In the genomic region with DNA sequence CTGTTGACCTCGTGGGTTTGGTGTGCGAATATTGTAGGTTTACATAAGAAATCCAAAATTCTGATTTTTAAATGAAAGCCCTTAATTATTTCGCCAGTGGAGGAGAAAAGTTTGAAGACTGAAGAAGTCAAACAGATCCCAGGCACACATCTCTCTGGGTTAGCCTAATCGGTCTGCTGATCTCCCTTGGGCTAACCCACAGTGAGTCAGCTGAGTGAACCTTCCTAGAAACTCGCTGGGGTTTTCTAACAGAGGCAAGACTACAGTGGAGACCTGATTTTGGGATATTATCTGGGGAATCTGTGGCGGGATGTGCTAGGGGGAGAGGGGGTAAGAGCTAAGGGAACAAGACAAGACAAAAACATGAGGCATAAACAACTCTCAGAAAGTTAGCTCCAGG, we compare ENCODE assay signal across 22 mouse cellular contexts. TPM values are rescaled to one million over a fixed set of nuclear protein-coding genes. Genes with fewer than 3 reads are reported as not detected.
DNase-seq lines count a peak whose midpoint lies in the region; ATAC-seq and TF ChIP-seq lines count a peak whose summit lies in the region.
"Had no signal": no experiment of that assay in that cellular context is flagged by ENCODE, and none has a peak within 500 bp of the region (broad histone marks: within the 10 kb centered on the region; RNA-seq: fewer than 3 reads in every experiment).

No protein-coding gene starts in this region.

- H3K4me2 ChIP-seq in forebrain, embryonic 11.5 days (ENCODE audit: low read depth, low read length, severe bottlenecking) = no peak overlapping the region
- no peak overlapping the region for H3K4me2 ChIP-seq in forebrain, embryonic 15.5 days (replicated peaks)
- H3K4me2 ChIP-seq: embryonic facial prominence, embryonic 13.5 days; forebrain, embryonic 13.5 days; hindbrain, embryonic 14.5 days had no signal

- H3K9me3 ChIP-seq in forebrain, embryonic 11.5 days (ENCODE audit: control insufficient read depth, low read length) = no peaks in the 10 kb centered on the region
- H3K9me3 ChIP-seq in forebrain, embryonic 15.5 days = no peaks in the 10 kb centered on the region
- H3K9me3 ChIP-seq in G1E (replicated peaks) = no peaks in the 10 kb centered on the region
- H3K9me3 ChIP-seq: embryonic facial prominence, embryonic 13.5 days; forebrain, embryonic 13.5 days had no signal

- H3K4me1 ChIP-seq in forebrain, embryonic 11.5 days (replicated peaks; ENCODE audit: control insufficient read depth, insufficient read depth, low read length) = 0 out of 2 replicates have a peak, but pooled peaks cover 4% of the 10 kb centered on the region
- H3K4me1 ChIP-seq in forebrain, embryonic 15.5 days = peaks cover 16% of the 10 kb centered on the region
- H3K4me1 ChIP-seq in G1E (ENCODE audit: insufficient read depth, low read depth, low read length) = peaks cover 41% of the 10 kb centered on the region
- H3K4me1 ChIP-seq: embryonic facial prominence, embryonic 13.5 days had no signal

- no peak overlapping the region for H3K4me3 ChIP-seq in forebrain, embryonic 11.5 days (ENCODE audit: low read depth, low read length)
- no peak overlapping the region for H3K4me3 ChIP-seq in forebrain, embryonic 15.5 days
- H3K4me3 ChIP-seq in G1E (ENCODE audit: low read depth, low read length) = no peak overlapping the region
- H3K4me3 ChIP-seq: embryonic facial prominence, embryonic 13.5 days; forebrain, embryonic 13.5 days; gastrocnemius, adult 2 months had no signal

- 71% methylated on average over 6 of the region's 6 CpGs for WGBS in forebrain, embryonic 11.5 days
- 67% methylated on average over 6 of the region's 6 CpGs for WGBS in forebrain, embryonic 15.5 days

- ATAC-seq in forebrain, embryonic 11.5 days (replicated peaks; ENCODE audit: low FRiP score) = no peak
- no peak for ATAC-seq in forebrain, embryonic 15.5 days (replicated peaks)
- peak; percentile 37; the same call in 1 of the 2 replicates for ATAC-seq in G1E (ENCODE audit: extremely low read depth, insufficient number of reproducible peaks, low FRiP score, poor library complexity, severe bottlenecking)
- ATAC-seq in cerebellum, adult (ENCODE audit: insufficient number of reproducible peaks, low FRiP score, low TSS enrichment) = no peak
- ATAC-seq: forebrain, embryonic 13.5 days; intestine, postnatal 0 days had no signal

- no peak overlapping the region for H3K27ac ChIP-seq in forebrain, embryonic 11.5 days (ENCODE audit: low read depth, low read length)
- no peak overlapping the region for H3K27ac ChIP-seq in forebrain, embryonic 15.5 days (replicated peaks)
- H3K27ac ChIP-seq: embryonic facial prominence, embryonic 13.5 days; forebrain, embryonic 13.5 days; gastrocnemius, adult 2 months; hindbrain, embryonic 14.5 days had no signal

- DNase-seq in forebrain, embryonic 11.5 days (ENCODE audit: low spot score) = peak; percentile 21
- DNase-seq in 3T3-L1 (ENCODE audit: low read depth, low spot score) (peak; percentile 21), G1E (ENCODE audit: low spot score) (no peak)
- DNase-seq in induced T-regulatory cell, adult 2 months (ENCODE audit: low read depth) = peak; percentile 40
- DNase-seq in layer of hippocampus, adult 18-20 months (ENCODE audit: low spot score in 2 of 2) = no peak
- no peak for DNase-seq in testis, postnatal 10 days (ENCODE audit: low spot score)
- DNase-seq: adrenal gland, adult 2 months; adrenal gland, postnatal 36 days; cerebellum, adult 11 months; cerebellum, adult 8-10 months; cerebellum, postnatal 14 days; gastrocnemius, adult 2 months; gastrocnemius, postnatal 25 days; heart, adult 11 months; heart, postnatal 10 days had no signal

- no peak overlapping the region for H3K9ac ChIP-seq in forebrain, embryonic 11.5 days (ENCODE audit: low read length)
- no peak overlapping the region for H3K9ac ChIP-seq in forebrain, embryonic 15.5 days (replicated peaks)
- H3K9ac ChIP-seq: embryonic facial prominence, embryonic 13.5 days; forebrain, embryonic 13.5 days; hindbrain, embryonic 14.5 days had no signal

- no peaks in the 10 kb centered on the region for H3K27me3 ChIP-seq in forebrain, embryonic 11.5 days (ENCODE audit: control insufficient read depth, insufficient read depth, low read length)
- no peaks in the 10 kb centered on the region for H3K27me3 ChIP-seq in forebrain, embryonic 15.5 days
- H3K27me3 ChIP-seq in G1E (ENCODE audit: insufficient read depth, low read length) = peaks cover 13% of the 10 kb centered on the region
- H3K27me3 ChIP-seq: embryonic facial prominence, embryonic 13.5 days had no signal

- no peak for TF ChIP-seq CTCF in G1E (IDR thresholded peaks at IDR 0.05; ENCODE audit: low read depth, low read length)

- no peaks in the 10 kb centered on the region for H3K36me3 ChIP-seq in forebrain, embryonic 11.5 days (ENCODE audit: control insufficient read depth, insufficient read depth, low read length)
- H3K36me3 ChIP-seq in forebrain, embryonic 15.5 days = no peaks in the 10 kb centered on the region
- H3K36me3 ChIP-seq in G1E (replicated peaks) = no peaks in the 10 kb centered on the region
- H3K36me3 ChIP-seq: embryonic facial prominence, embryonic 13.5 days had no signal

RNA-seq across cellular contexts. Expression of gene Sult6b2, which starts 5.9 kb away (rescaled TPM):
- 0.29 TPM in 1 of 2 replicates, not detected in the other for polyA plus RNA-seq in forebrain, embryonic 11.5 days (2014; fragmentation: Nextera tagmentation; extraction: Ambion mirVana)
- polyA plus RNA-seq in forebrain, embryonic 15.5 days (2015; fragmentation: Nextera tagmentation; extraction: Ambion mirVana) = 0.18 and 0.34 TPM in 2 replicates
- total RNA-seq in G1E (2014; fragmentation: Nextera tagmentation) (not detected in 2 replicates), G1E (2017) (0.16 TPM in 1 of 2 replicates, not detected in the other)
- polyA plus RNA-seq in G1E (2012) = not detected in 2 replicates
- under 1 TPM in 1 of 2 experiments, not detected in 1; 0.15 TPM for total RNA-seq in layer of hippocampus, adult 18-20 months (2021)
- total RNA-seq: adrenal gland, adult 2 months; adrenal gland, postnatal 36 days; gastrocnemius, adult 2 months; gastrocnemius, postnatal 25 days; heart, postnatal 10 days; hematopoietic stem cell, adult 5-6 weeks had no signal
- polyA plus RNA-seq: adrenal gland, adult 2 months; embryonic facial prominence, embryonic 13.5 days; forebrain, embryonic 13.5 days; hindbrain, embryonic 14.5 days had no signal

RNA-seq across cellular contexts. Expression of gene Cmas, which starts 53.8 kb away (rescaled TPM):
- polyA plus RNA-seq in forebrain, embryonic 11.5 days (2014; fragmentation: Nextera tagmentation; extraction: Ambion mirVana) = 103 and 109 TPM in 2 replicates
- 147 and 160 TPM in 2 replicates for polyA plus RNA-seq in forebrain, embryonic 15.5 days (2015; fragmentation: Nextera tagmentation; extraction: Ambion mirVana)
- total RNA-seq in G1E (2014; fragmentation: Nextera tagmentation) (55.3 and 76.0 TPM in 2 replicates), G1E (2017) (79.6 and 80.6 TPM in 2 replicates)
- 53.2 and 79.0 TPM in 2 replicates for polyA plus RNA-seq in G1E (2012)
- total RNA-seq in layer of hippocampus, adult 18-20 months (2021) = 100 to 1,000 TPM in 1 of 2 experiments, 10 to 100 TPM in 1; 98.0 to 106 TPM

Comparison
In these comparisons a context has a peak if more than half of its experiments do, and no peak if none do; other contexts are left out.
1. DNase-seq: peak in forebrain, embryonic 11.5 days (single experiment), 3T3-L1 (single experiment) and induced T-regulatory cell, adult 2 months (single experiment); none in G1E (single experiment), layer of hippocampus, adult 18-20 months (0 of 2) and testis, postnatal 10 days (single experiment).